Mouse (Mus musculus) pancreas, adult 10 weeks (tissue): ENCODE results near the gene Adora1. TPM values are rescaled to one million over a fixed set of nuclear protein-coding genes. Genes with fewer than 3 reads are reported as not detected.

Source experiments
- polyA plus RNA-seq: library from polyadenylated mRNA; stranded (reverse); fragments of 350-450 nt; fragmentation: Illumina TruSeq; extraction: RNeasy Lipid Tissue Mini Kit (QIAGEN cat#74804); gene quantifications from one replicate; pipeline ENCODE4 v1.2.3, GENCODE M21; 2015; ENCODE audit warnings: low read depth, low replicate concordance; ENCODE audit not compliant: insufficient read depth

Gene Adora1
- 2.9 TPM for polyA plus RNA-seq

DNA sequence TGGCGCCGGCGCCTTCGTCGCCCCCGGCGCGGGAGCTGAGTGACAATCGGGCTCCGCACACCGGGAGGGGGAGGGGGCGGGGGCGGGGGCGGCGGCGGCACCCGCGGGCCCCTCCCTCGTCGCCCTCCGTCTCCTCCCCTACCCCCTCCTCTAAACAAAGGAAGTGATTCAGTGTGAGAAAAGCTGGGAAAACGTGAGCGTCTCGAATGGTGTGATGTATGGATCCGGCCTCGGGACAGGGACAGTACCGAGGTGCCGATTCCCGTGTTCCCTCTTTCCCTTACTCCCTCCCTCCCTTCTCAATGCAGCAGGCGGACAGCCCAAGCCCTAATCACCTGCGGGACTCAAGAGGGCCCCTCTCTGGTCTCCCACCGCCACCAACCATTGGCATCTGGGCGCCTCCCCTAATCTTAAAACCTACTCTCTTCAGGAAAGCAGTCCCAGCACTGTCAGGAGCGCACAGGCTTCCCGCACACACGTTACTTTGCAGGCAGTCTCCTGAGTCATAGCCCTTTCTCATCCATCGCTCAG is at the start of gene Adora1:
Gene Adora1 (minus strand): TSS at position 41 of the 531 bp plus-strand sequence.

DNA sequence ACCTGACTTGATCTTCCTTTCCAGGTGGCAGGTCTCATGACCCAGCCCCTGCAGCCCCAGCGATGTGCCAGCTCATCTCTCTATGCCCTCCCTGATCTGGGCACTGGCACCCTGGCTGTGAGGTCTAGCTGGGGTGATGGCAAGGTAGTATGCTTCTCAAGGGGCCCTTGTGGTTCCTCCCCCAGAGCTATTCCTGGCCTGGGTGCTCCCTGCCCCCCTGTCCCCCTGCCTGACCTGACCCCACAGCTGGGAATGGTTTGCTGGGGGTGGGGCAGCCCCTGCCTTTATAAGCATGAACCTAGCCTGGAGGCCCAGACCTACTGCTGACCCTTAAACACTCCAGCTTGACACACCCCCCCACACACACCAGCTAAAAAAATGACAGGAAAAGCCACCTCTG is 42.1 kb downstream of the Adora1 start, which contains the start of gene Mybph:
Gene Mybph (plus strand): TSS at position 323 of the 400 bp plus-strand sequence.

DNA sequence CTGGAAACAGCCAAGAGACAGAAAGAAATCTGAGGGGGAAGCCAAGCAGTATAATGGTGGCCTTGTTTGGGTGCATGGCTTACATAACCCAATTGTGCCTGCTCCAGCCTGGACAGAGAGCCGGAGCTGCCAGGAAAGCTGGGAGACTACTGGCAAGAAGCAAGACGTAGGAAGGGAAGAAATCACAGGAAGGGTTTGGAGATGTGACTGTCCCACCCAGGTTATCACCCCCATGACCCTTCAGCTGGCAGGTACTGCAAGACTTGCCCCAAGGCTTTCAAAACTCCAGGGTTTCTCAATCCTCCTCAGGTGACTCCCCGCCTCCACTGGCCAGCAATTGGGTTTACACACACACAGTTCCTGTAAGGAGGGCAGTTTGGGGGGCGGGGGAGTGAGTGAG is 53.2 kb downstream of the Adora1 start, which contains the start of gene Chil1:
Gene Chil1 (plus strand): TSS at position 152 of the 400 bp plus-strand sequence.

Other genes with a start within 250 kb of the Adora1 start
- gene Fmod, start 198.2 kb downstream of the Adora1 start, polyA plus RNA-seq: 12.6 TPM
- 26.2 TPM for gene Btg2, start 156.3 kb downstream of the Adora1 start, polyA plus RNA-seq
- not detected for gene Chit1, start 124.2 kb downstream of the Adora1 start, polyA plus RNA-seq
- gene Chil1, start 53.3 kb downstream of the Adora1 start, polyA plus RNA-seq: 0.83 TPM
- gene Mybph, start 42.0 kb downstream of the Adora1 start, polyA plus RNA-seq: not detected
- not detected for gene Myog, start 54.6 kb upstream of the Adora1 start, polyA plus RNA-seq
- 1.8 TPM for gene Ppfia4, start 97.5 kb upstream of the Adora1 start, polyA plus RNA-seq
- 11.1 TPM for gene Tmem183a, start 126.5 kb upstream of the Adora1 start, polyA plus RNA-seq
- not detected for gene 4933406M09Rik, start 150.5 kb upstream of the Adora1 start, polyA plus RNA-seq
- 17.1 TPM for gene Cyb5r1, start 170.1 kb upstream of the Adora1 start, polyA plus RNA-seq
- gene Adipor1, start 179.9 kb upstream of the Adora1 start, polyA plus RNA-seq: 20.4 TPM
- gene Klhl12, start 220.1 kb upstream of the Adora1 start, polyA plus RNA-seq: 4.6 TPM